Mouse (Mus musculus) liver, adult 2 months (tissue): ENCODE results near the gene Map2k7.

Source experiments
- CTCF ChIP-seq: fragments of 200-500 bp; IDR thresholded peaks from 2 replicates; pipeline ENCODE4 v1.5.1; 2011; ENCODE audit warnings: low read depth, low read length, control low read depth
- POLR2A ChIP-seq: fragments of 200-500 bp; IDR thresholded peaks from 2 replicates; pipeline ENCODE4 v1.6.1; 2011; ENCODE audit warnings: low read length, control low read depth; ENCODE audit not compliant: insufficient read depth; ENCODE audit errors: extremely low read depth

DNA sequence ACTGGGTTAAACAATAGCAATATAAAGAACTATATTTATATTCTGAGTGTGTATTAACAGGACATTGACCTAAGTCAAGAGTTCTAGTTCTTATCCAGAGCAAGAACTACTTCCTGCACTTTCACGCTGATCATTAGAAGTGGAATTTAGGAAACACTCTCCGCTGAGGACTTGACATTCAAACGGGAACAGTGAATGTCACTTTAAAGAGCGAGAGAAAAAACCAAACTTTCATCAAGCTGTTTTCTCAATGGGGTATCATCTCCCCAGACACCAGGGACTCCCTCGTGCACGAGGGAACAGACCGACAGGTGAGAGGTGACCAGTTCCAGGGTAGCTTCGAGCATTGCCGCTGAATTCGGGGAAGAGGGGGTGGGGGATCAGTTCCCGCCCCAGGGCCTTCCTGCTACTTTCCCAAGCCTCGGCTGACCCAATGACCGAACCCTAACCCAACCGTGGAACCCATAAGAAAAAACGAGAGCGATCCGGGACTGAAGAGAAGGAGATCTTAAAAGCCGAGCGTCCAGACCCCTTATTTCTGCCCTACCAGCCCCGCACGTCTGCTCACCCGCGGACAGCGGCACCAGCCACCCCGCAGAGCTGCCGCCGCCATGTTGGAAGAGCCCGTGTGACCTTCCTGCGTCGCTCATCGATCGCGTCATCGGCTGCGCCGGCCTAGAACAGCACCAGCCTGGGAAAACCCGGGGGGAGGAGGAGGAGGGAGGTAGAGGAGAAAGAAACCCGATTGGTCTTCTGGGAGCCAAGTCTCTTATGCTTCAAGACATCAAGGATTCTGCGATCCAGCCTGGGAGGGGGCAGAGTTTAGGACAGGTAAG, 37.0 kb downstream of the Map2k7 start, which contains the start of gene Timm44:
- peak; percentile 46; the same call in 1 of the 2 replicates for TF ChIP-seq POLR2A
- TF ChIP-seq CTCF: no peak
